Mouse (Mus musculus) cerebellum, adult 18-20 months (tissue): ENCODE results near the gene Gfm2.

Experiments
- DNase-seq, 2 experiments: peaks; one replicate each; pipeline ENCODE4 v3.0.0; 2021

Gfm2 gene

DNA sequence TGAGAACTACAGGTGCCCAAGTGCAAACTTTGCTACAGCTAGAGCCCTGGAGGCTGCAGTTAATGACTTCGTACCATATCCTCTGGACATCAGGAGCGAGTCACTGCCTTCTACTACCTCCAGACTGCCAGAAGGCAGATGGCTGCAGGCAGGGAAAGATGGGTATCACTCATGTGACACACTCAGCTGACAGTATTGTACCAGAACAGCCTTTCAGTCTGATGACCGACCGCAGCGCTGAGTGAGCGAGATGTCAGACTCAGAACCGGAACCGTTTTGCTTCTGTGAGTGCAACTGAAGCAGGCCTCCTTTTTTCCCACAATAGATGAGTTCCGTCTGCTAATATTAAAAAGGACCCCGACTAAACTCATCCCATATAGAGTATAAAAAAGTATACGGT is 54.9 kb downstream of the Gfm2 start:
- no peak for DNase-seq

DNA sequence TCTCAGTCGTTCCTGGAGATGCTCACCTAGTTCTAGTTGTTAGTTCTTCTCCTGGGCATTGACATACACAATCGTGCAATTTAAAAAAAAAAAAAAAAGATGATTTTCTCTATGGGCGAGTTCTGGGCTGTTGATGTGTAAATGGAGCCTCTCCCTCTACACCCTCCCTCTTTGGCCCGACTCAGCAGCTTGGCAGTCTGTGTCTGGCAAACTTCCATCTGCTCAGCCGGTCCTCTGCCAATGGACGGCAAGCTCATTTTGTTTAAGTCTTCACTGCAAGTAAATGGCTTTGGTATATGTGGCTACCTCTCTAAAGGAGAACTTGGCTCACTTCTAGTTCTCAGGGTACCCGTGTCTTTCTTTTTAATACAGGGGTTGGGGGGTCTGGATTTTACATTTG is 55.7 kb downstream of the Gfm2 start:
- DNase-seq: peak; percentile 74 to 81

DNA sequence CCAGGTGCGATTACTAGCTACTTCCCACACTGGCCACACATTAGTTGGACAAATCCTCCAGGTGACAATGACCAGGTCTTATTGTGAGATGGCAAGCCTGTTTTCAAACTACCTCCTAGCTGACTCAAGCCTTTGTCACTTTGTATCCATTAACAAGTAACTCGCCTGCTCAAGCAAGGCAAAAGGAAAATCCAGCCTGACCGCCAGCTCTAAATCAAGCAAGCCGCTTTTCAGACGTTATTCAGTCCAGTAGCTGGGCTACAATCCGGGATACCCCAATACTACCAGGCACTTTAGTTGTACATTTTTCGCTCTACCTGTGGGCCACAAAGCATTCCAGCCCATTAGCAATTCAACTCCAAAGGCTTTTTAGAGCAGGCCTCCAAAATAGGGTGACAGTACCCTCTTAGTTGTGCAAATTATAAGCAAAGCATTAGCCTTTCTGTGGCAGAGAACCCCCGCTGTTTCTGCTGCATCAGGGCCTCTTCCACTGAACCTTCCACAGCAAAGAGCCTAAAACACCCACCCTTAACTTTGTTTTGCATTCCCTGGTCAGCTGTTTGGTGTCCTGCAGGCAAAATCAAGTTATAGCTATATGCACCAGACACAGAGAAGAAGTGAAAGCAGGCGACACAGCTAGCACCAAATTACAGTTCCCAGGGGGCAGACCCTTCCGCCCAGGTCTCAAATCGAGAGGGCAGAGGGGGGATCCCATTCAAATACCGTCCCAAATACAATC is 58.6 kb downstream of the Gfm2 start:
- no peak for DNase-seq

DNA sequence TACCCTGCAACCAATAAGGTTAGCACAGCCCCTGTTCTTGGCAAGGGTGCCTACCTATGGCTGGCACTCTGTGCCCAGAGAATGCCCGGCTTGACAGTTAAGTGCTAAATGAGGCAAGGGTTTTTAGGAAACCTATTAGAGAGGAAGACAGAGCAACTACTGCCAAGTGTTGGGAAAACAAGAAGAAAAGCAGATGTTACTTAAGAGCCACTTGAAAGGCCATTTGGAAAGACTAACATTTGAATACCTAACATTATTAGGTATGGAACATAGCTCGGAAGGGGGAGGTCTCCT is 59.1 kb downstream of the Gfm2 start:
- no peak for DNase-seq

DNA sequence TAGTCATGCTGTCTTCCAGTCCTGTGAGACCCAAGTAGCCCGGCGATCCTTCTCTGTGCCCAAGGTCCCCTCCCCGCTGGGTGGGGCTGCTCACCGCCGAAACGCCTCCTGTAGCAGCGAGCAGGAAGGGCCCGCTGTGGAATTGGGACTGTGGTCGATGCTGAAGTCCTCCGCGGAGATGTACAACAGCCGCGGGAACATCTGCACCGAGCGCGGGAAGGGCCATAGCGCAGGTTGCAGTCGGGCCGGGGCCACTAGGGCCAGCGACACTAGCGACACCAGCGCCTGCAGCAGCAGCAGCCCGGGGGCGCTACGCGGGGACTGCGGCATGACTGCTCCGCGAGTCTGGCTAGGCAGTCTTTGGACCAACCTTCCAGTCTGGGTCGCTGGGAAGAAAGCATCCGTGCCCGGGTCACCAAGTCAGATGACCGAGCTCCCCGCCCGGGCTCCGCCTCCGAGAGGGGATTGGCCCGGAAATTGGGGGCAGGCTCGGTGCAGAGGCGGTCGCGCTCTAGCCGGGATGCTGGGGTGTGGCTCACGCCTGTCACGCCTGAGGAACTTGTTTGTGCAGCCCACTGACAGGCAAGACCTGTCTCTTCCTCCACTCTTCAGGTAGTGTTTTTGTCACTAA is 60.3 kb downstream of the Gfm2 start, which contains the start of gene Hexb:
Gene Hexb, minus strand, starts transcription at position 426 of the 631 bp plus-strand sequence.
- peak; percentile 88 to 93 for DNase-seq

DNA sequence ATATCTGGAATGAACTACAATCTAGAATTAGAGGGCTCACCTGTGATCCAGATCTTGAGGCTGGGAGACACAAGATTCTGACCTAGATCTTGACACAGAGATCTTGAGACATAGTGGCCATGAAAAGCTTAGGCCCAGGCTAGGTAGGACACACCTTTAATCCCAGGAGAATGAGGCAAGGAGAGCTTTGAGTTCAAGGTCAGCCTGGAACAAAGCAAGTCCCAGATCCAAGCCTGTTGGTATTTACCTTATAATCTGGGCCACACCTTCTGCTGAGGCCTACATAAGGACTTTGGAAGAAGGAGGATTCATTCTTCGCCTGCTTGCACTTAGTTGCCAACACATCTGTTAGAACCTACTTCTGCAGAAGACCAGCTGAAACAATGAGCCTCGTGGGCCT is 61.4 kb downstream of the Gfm2 start:
- no peak for DNase-seq

DNA sequence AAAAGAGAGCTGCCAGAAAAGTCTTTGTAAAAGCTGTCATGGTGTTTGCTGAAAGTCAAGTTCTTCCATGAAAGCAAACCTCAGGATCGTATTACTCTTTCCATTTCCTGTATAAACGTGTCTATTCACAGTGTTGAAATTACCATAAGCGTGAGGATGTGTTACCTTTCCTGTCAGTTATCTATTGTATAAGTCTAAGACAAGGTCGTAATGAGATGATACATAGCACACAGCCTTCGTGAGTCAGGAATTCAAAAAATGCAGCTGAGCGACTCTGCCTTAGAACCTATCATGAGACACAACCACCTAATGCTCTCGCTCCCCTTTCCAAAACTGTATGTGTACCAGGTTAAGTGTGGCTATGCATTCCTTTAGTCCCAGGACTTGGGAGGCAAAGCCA is 63.3 kb downstream of the Gfm2 start:
- DNase-seq: no peak

DNA sequence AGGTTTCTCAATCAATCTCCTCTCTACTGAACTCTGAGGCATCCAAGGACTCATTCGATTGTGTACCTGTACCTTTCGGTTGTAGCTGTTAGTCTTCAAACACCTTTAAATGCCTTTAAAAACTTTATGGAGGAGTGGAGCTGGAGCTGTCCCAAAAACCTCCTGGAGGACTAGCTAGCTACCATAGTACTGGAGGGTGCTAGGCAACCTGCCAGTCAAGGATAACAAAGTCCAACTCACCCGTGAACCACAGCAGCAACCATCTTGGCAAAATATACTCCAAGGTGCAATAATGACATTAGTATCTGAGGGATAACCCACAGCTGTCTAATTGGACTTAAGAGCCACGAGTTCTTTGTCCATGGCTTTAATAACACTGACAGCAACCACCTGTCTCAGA is 64.2 kb downstream of the Gfm2 start:
- DNase-seq: no peak

DNA sequence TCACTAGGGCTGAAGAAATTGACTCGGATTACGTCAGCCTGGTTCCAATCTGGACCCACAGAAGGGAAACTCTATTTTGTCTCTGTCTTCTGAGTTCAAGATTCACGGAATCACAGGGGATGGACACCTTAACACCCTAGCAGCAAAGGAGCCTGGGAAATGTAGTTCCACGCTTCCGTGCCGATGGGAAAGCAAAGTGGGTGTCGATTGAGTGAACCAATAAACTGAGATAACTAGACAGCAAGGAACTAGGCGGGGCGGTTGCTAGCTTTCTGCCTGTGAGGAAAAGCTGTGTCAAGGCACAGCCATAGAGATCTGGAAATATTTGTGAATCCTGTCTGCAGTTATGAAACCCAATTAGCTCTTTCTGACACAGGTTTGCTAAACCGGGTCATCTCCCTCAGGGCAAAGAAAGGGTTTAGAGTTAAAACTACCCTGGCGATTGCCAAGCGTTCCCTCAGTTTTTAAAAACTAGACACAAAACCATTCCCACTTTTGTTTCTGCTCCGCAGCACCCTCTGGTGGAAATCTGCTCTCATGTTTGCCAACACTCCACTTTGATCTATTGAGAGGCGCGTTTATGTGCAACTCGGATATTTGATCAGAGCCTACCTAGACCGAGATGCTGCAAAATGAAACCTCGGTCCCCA is 67.4 kb downstream of the Gfm2 start:
- DNase-seq: peak; percentile 83 to 86

DNA sequence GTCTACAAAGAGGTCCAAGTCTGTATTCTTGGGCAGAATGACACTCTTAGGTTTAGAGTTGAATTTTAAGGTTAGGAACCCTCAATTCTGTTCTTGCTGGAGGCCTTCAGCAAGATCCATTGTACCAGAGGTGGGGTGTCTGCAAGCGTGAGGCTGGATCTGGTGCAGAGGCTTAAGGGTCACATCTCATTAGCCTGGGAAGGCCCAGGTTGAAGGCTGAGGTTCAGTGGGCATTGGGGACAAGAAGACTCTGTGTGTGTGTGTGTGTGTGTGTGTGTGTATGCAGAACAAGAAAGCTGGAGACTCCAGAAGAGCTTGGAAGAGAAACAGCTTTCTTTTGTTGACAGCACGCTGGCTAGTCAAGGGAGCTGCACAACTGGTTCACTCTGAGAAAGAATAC is 68.3 kb downstream of the Gfm2 start:
- DNase-seq: no peak

DNA sequence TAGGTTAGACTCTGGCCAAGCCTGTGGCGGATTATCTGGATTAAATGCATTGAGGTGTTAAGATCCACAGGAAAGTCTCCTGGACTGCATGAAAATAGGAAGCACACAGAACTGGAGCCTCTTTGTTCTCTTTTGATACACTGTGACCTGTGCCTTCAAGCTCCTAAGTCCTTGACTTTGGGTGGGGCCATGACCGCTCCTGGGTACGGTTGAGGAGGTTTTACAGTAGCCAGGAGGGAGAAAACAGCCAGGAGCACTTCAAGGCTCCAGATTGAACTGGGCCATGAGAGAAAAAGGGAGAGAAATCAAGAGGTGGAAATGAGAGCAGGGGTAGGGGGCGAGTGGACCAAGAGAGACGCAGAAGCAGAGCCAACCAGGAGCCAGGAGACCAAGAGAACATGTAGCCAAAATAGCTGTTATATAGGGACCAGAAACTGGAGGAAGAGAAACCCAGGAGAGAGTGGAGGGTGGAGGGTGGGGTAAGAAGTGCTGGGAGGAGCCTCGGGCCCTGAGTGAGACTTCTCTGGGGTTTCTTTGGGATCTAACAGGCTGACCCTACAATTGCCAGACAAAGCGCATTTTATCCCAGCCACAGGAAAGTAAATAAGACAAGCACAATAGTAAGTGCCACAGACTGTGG is 69.9 kb downstream of the Gfm2 start:
- DNase-seq: no peak

DNA sequence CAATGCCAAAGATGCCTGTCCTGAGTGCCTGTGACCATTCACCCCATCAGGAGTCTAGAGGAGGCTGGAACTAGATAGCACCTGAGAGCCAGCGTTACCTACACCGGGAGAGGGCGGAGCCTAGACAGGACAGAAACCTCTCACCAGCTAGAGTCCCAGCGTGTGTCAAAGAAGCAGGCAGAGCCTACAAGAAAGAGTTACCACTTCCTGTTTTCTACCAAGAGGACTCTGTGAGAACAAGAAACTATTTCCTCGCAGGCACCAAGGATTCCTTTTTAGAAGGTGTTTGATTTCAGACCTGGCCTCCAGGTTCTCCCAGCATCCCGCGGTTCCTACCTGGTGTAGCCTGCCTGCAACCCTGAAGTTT is 70.4 kb downstream of the Gfm2 start:
- no peak for DNase-seq

DNA sequence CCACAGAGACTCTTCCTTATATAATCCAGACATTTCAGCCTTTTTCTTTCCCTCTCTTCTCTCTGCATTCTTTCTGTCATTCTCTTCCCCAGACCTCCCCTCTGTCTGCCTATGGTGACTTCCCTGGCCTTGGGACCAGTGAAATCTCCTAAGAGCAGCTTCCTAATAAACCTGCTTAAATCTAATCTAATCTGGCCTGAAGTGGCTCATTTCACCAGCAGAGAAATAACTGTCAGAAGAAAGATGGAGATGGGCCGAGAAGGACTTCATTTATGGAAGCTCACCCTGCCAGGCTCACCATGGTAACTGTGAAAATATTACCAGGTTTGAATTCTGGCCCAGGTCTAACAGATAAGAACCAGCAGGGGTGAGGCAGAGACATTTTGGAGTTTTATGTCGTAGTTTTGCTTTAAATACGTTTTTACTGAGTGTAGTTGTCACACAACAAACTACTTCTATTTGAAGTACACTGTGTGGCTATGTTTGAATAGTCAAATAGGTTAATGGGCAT is 70.8 kb downstream of the Gfm2 start:
- DNase-seq: no peak

DNA sequence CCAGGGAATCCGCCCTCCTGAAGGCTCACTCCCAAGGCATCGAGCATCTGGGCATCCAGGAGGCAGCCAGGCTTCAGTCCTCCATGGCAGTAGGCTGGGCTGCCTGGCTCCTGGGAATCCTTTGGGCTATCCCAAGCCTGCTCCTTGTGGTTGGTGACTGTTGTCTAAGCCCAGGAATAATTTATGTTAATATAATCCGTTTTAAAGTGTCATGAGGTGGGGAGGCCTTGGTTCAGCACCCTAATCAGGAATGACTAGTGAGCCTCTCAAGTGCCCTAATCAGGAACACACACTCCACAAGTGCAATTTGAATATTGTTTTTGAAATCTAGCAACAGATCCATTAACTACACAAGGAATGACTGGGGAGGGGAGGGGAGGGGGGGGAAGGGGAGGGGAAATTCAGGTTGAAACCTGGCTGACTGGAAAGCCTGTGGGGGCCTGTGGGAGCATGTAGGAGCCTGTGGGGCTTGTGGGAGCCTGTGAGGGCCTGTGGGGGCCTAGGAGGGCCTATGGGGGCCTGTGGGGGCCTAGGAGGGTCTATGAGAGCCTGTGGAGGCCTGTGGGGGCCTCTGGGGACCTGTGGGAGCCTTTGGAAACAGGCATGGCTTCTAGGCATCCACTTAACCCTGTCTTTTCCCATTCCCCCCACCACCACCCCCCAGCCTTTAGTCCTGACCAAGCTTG is 77.0 kb downstream of the Gfm2 start:
- no peak for DNase-seq

DNA sequence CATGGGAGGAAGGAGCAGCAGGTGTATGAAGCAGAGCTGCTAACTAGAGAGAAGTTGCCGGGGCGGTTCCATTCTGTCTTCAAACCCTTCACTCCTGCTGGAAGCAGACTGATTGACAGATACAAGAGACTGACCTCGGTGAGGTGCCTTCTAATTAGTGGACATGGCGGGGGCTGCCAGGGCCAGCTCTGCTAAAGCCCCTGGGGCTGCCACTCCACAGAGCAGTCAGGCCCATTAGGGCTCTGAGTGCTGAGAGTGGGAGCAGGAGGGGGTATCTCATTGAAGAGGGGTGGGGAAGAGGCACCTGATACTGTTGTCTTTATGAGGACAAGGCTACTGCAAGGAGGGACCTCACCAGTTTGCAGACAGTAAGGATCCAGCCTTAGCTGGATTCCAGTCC is 77.8 kb downstream of the Gfm2 start:
- no peak for DNase-seq

DNA sequence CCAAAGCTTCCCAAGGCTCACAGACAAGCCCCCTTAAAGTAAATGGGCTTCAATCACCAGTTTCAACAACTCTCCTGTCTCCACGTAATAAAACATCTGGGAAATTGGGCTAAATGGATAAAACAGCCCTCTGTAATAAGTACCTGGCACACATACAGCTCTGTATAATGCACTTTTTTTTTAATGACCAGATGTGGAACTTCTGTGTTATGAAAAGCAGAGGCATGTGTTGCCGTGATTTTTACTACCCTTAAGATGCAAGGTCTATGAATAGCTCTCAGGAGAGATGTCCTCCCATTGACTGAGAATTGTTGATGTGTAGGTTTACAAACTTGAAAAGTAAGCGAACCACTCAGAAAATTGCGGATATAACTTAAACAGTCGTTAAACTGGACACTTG is 78.5 kb downstream of the Gfm2 start:
- no peak for DNase-seq

DNA sequence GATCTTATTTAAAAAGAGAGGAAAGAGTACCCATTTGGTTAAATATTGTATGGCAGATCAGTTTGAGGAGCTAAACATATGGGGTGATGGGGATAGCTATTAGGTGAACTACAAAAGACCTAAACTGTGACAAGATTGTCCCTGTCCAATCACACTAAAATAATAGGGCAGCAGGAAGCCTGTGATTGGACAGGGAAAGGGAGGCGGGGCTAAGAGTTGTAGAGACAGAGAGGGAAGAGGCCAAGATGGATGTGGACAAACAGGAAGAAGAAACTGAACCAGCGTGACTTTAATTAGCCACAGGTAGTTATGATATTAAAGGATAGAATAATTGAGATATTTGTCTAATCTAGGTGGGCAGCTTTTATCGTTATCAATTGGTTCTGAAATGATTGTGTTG is 82.3 kb downstream of the Gfm2 start:
- DNase-seq: no peak

DNA sequence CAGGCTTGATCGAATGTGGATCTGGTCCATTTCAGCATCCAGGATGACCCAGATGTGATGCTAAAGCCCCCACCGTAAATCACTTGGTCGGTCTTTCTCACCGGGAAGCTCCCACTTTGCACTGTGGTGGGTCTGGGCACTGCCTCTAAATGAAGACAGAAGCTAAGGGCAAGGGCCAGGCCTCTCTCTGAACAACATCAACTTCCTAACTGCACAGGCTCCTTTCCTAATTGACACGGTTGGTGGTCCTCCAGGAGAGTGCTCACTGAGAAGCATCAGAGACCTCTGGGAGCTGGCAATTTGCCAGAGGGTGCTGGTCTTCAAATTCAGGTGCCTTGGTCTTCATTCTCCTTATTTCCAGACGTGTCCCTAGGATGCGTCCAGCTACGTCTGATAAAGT is 86.1 kb downstream of the Gfm2 start:
- DNase-seq: no peak

DNA sequence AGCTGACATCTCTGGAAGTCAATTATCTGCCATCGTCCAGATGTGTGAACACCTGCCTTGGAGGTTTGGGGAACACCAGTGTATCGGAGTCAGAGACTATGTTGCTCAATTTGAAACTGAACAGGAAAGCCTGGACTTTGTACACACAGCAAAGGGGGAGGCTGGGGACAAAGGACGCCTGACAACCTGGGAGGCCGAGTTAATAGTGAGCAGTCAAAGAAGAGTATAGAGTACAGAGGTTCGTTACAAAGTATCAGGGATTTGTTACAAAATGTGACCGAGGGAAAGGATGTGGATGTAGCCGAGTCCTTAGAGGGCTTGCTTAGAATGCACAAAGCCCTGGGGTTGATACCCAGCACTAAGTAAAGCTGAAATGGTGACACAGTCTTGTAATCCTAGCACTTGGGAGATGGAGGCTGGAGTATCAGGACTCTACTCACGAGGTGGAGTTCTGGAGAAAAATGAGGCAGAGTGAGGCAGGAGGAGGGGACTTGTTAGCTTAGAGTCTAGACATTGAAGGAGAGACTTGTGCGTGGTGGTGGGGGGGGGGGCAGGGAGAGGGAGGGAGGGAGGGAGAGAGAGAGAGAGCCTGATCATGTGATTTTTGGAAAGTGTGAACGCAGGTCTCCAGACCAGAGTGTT is 86.7 kb downstream of the Gfm2 start:
- no peak for DNase-seq

DNA sequence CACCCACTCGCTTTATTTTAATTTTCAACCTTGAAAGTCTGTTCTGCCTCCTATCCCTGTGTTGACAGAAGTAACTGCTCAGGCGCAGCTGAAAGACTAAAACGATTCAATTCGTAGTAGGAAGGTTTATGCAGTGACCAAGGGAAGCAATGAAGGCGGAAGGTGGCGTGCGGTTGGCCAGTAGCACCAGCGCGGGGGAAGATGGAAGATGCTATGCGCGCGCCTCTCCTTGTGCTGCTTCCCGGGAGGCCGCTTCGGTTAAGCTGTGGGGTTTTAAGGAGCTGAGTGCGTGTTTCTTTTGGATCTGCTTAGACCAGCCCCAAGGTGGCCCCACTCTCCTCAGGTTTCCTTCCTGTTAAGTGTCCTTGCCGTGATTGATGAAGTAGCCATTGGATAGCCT is 87.4 kb downstream of the Gfm2 start:
- no peak for DNase-seq

DNA sequence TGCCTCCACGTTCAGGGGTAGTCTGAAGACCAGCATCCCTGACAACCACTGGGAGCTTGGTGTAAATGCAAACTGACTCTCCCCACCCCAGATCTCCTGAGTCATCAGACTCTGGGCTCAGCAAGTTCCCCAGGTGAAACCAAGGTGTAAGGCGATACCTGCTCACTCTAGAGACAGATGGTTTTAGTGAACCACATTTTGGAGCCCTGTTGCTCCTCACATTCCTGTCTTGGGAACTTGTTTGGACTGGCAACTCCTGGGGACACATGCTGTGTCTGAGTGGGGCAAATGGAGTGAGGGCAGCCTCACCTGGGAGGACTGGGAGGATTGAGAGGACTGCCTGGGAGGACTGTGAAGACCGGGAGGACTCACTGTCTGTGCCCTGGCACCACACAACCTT is 90.1 kb downstream of the Gfm2 start:
- DNase-seq: no peak

DNA sequence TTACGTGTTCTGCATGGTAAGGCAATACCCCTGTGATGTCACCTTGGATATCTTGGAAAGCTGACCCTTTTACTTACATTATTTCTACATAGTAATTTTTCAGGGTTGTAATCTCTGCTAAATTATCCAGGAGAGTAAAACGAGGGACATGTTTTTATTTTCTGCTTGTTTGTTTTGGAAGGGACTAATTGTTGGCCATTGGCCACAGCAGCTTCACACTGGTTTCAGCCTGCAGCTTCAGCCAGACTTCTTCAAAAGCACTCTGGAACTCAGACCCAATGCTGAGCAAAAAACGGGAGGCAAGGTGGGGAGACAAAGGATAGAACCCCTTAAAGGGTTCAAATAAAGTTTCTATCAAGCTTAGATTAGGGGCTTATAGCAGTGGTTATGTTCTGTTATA is 92.4 kb downstream of the Gfm2 start:
- DNase-seq: no peak
